Mouse (Mus musculus) CH12.LX (cell line): ENCODE data around the gene Zfp507.
A peak's percentile ranks its signal among the peaks of the same experiment; 100 is the strongest.

Experiments used
- CTCF ChIP-seq, 2 experiments: IDR thresholded peaks in 1 of 2; conservative IDR thresholded peaks in 1 of 2; 2 replicates each; pipeline ENCODE4 v1.5.1; 2011 to 2012; ENCODE audit warnings: low read depth in 2 of 2, low read length in 2 of 2, improper control_type of control experiment in 1 of 2, inconsistent platforms in 1 of 2, mild to moderate bottlenecking in 1 of 2, moderate library complexity in 1 of 2
- EP300 ChIP-seq: IDR thresholded peaks from 2 replicates; pipeline ENCODE4 v1.6.1; 2011; ENCODE audit warnings: low read length, improper control_type of control experiment
- ETS1 ChIP-seq: conservative IDR thresholded peaks from 2 replicates; pipeline ENCODE4 v1.6.1; 2012; ENCODE audit warnings: low read depth, mild to moderate bottlenecking, inconsistent platforms, low read length, improper control_type of control experiment, moderate library complexity
- MYC ChIP-seq: IDR thresholded peaks from 2 replicates; pipeline ENCODE4 v1.6.1; 2011; ENCODE audit warnings: low read depth, mild to moderate bottlenecking, improper control_type of control experiment, low read length
- POLR2A ChIP-seq: IDR thresholded peaks from 2 replicates; pipeline ENCODE4 v1.6.1; 2011; ENCODE audit warnings: low read depth, mild to moderate bottlenecking, improper control_type of control experiment, low read length
- SIN3A ChIP-seq: IDR thresholded peaks from 2 replicates; pipeline ENCODE4 v1.6.1; 2012; ENCODE audit warnings: low read length, improper control_type of control experiment, inconsistent platforms
- TCF12 ChIP-seq: IDR thresholded peaks from 2 replicates; pipeline ENCODE4 v1.6.1; 2014; ENCODE audit warnings: low read depth, mild to moderate bottlenecking, inconsistent platforms, low read length, improper control_type of control experiment
- USF1 ChIP-seq: IDR thresholded peaks from 2 replicates; pipeline ENCODE4 v1.6.1; 2014; ENCODE audit warnings: low read depth, mild to moderate bottlenecking, inconsistent platforms, low read length, improper control_type of control experiment
- ZC3H11A ChIP-seq: IDR thresholded peaks from 2 replicates; pipeline ENCODE4 v1.6.1; 2012; ENCODE audit warnings: low read depth, mild to moderate bottlenecking, inconsistent platforms, low read length, improper control_type of control experiment
- ZMIZ1 ChIP-seq: IDR thresholded peaks from 2 replicates; pipeline ENCODE4 v1.6.1; 2012; ENCODE audit warnings: low read depth, mild to moderate bottlenecking, inconsistent platforms, low read length, improper control_type of control experiment

DNA sequence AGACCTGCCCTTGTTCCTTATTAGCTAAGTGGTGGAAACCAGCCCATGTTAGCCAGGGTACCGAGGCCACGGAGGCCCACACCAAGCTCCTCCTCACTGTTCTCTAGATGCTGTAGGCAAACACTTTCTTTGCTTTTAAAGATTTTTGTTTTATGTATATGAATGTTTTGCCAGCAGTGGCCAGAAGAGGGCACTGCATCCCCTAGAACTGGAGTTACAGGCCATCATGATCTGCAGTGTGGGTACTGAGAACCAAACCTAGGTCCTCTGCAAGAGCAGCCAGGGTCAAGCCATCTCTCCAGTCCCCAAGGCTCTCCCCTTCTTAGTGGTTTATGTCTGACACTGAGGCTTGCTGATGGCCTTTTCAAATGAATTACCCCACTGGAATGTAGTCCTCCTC, 79.8 kb downstream of the Zfp507 start:
- peak in 1 of 2 experiments; percentile 14; a peak in 2 of 4 replicates for TF ChIP-seq CTCF (conservative IDR thresholded peaks at IDR 0.05 in 1 of 2, IDR thresholded peaks at IDR 0.05 in 1 of 2; ENCODE audit: low read depth in 2 of 2, low read length in 2 of 2)
- no peak for TF ChIP-seq TCF12
- no peak for TF ChIP-seq POLR2A
- no peak for TF ChIP-seq USF1
- no peak for TF ChIP-seq ETS1
- no peak for TF ChIP-seq EP300
- no peak for TF ChIP-seq SIN3A
- no peak for TF ChIP-seq MYC
- no peak for TF ChIP-seq ZMIZ1
- TF ChIP-seq ZC3H11A = no peak
